23 mouse cellular contexts compared by ENCODE assay signal in the genomic region with DNA sequence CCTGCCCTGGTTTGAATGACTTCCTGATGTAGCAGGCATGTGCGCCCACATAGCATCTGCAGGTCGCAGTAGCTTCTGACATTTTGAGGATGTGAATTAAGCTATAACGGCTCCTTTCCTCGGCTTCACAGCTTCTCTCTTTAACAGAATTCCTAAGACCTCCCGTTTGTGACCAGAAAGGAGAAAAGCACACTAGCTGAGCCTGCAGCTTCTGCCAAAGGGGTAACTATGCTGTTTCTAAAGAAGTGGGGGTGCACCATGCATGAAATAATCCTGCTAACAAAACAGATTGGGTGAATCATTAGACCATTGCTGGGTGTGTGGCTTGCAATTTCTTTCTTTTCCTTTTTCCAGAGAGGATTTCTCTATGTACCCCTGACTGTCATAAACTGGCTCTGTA. TPM values are rescaled to one million over a fixed set of nuclear protein-coding genes. Genes with fewer than 3 reads are reported as not detected.
DNase-seq lines count a peak whose midpoint lies in the region; ATAC-seq and TF ChIP-seq lines count a peak whose summit lies in the region.
"Had no signal": no experiment of that assay in that cellular context is flagged by ENCODE, and none has a peak within 500 bp of the region (broad histone marks: within the 10 kb centered on the region; RNA-seq: fewer than 3 reads in every experiment).

No protein-coding gene starts in this region.

- TF ChIP-seq CTCF in midbrain, postnatal 0 days (IDR thresholded peaks at IDR 0.05) = no peak

- WGBS in midbrain, postnatal 0 days = 57% methylated on average over 5 of the region's 5 CpGs
- 82% methylated on average over 5 of the region's 5 CpGs for WGBS in midbrain, embryonic 10.5 days

- H3K9ac ChIP-seq in midbrain, postnatal 0 days (replicated peaks; ENCODE audit: low read length, poor library complexity, severe bottlenecking) = no peak overlapping the region
- H3K9ac ChIP-seq: embryonic facial prominence, embryonic 12.5 days; intestine, embryonic 15.5 days had no signal

- no peak overlapping the region for H3K27ac ChIP-seq in midbrain, postnatal 0 days (ENCODE audit: low read depth, low read length)
- no peak overlapping the region for H3K27ac ChIP-seq in midbrain, embryonic 10.5 days (replicated peaks)
- H3K27ac ChIP-seq: embryonic facial prominence, embryonic 12.5 days; heart, embryonic 10.5 days; intestine, embryonic 15.5 days had no signal

- no peak overlapping the region for H3K4me2 ChIP-seq in midbrain, postnatal 0 days (ENCODE audit: low read depth, low read length, poor library complexity, severe bottlenecking)
- H3K4me2 ChIP-seq: embryonic facial prominence, embryonic 12.5 days; intestine, embryonic 15.5 days had no signal

- H3K4me3 ChIP-seq in midbrain, postnatal 0 days (ENCODE audit: low read depth, low read length) = no peak overlapping the region
- no peak overlapping the region for H3K4me3 ChIP-seq in midbrain, embryonic 10.5 days
- H3K4me3 ChIP-seq: embryonic facial prominence, embryonic 12.5 days; heart, embryonic 10.5 days; intestine, embryonic 15.5 days had no signal

- no peaks in the 10 kb centered on the region for H3K36me3 ChIP-seq in midbrain, postnatal 0 days (ENCODE audit: insufficient read depth, low read length)
- no peaks in the 10 kb centered on the region for H3K36me3 ChIP-seq in midbrain, embryonic 10.5 days
- H3K36me3 ChIP-seq: embryonic facial prominence, embryonic 12.5 days; heart, embryonic 10.5 days; intestine, embryonic 15.5 days had no signal

- no peaks in the 10 kb centered on the region for H3K27me3 ChIP-seq in midbrain, postnatal 0 days (ENCODE audit: insufficient read depth, low read length)
- no peaks in the 10 kb centered on the region for H3K27me3 ChIP-seq in midbrain, embryonic 10.5 days (ENCODE audit: low read depth, poor library complexity, severe bottlenecking)
- H3K27me3 ChIP-seq: CH12.LX; embryonic facial prominence, embryonic 12.5 days; intestine, embryonic 15.5 days had no signal

- no peaks in the 10 kb centered on the region for H3K9me3 ChIP-seq in midbrain, postnatal 0 days (ENCODE audit: low read length)
- H3K9me3 ChIP-seq in midbrain, embryonic 10.5 days (replicated peaks) = no peaks in the 10 kb centered on the region
- H3K9me3 ChIP-seq: embryonic facial prominence, embryonic 12.5 days; heart, embryonic 10.5 days; intestine, embryonic 15.5 days had no signal

- ATAC-seq in frontal cortex, adult (ENCODE audit: low TSS enrichment) = peak; percentile 55
- no peak for ATAC-seq in midbrain, postnatal 0 days (ENCODE audit: low FRiP score)
- ATAC-seq: forebrain, embryonic 16.5 days; intestine, embryonic 15.5 days had no signal

- intact Hi-C loops in left cerebral cortex, postnatal 10 days (cut with DNase I) = no loop called here

- no peaks in the 10 kb centered on the region for H3K4me1 ChIP-seq in midbrain, postnatal 0 days (ENCODE audit: insufficient read depth, low read length)
- H3K4me1 ChIP-seq in midbrain, embryonic 10.5 days = no peaks in the 10 kb centered on the region
- H3K4me1 ChIP-seq: embryonic facial prominence, embryonic 12.5 days; heart, embryonic 10.5 days; intestine, embryonic 15.5 days had no signal

- DNase-seq in frontal cortex, postnatal 10 days (ENCODE audit: low spot score in 2 of 2) = no peak
- peak; percentile 25 for DNase-seq in midbrain, postnatal 0 days (ENCODE audit: low spot score)
- no peak for DNase-seq in midbrain, embryonic 10.5 days (ENCODE audit: low spot score)
- DNase-seq in layer of hippocampus, adult 11-12 months (ENCODE audit: low spot score) = peak; percentile 25
- peak; percentile 23 for DNase-seq in layer of hippocampus, adult 9-11 months
- no peak for DNase-seq in left cerebral cortex, postnatal 10 days (ENCODE audit: extremely low spot score in 1 of 2, low spot score in 2 of 2)
- DNase-seq in thymus, postnatal 36 days = no peak
- DNase-seq: adrenal gland, adult 8-10 months; adrenal gland, postnatal 36 days; cerebellum, adult 11 months; cerebellum, adult 8-10 months; embryo, embryonic 11 days; gastrocnemius, postnatal 36 days; heart, adult 11 months; heart, postnatal 10 days; heart, postnatal 4 days had no signal

RNA-seq across cellular contexts. Expression of gene Tfam, which starts 37.1 kb away (rescaled TPM):
- 14.1 and 16.7 TPM in 2 replicates for total RNA-seq in midbrain, postnatal 0 days (2014; rRNA removed)
- polyA plus RNA-seq in midbrain, postnatal 0 days (2015; fragmentation: Nextera tagmentation; extraction: Ambion mirVana) = 37.9 and 43.5 TPM in 2 replicates
- polyA plus RNA-seq in midbrain, embryonic 10.5 days (2016; fragmentation: Nextera tagmentation; extraction: Ambion mirVana) = 74.9 and 85.2 TPM in 2 replicates
- total RNA-seq in left cerebral cortex, postnatal 10 days (2021) = 10 to 100 TPM; 35.0 to 35.2 TPM

RNA-seq across cellular contexts. Expression of gene Bicc1, which starts 41.5 kb away (rescaled TPM):
- 4.9 and 6.1 TPM in 2 replicates for total RNA-seq in midbrain, postnatal 0 days (2014; rRNA removed)
- polyA plus RNA-seq in midbrain, postnatal 0 days (2015; fragmentation: Nextera tagmentation; extraction: Ambion mirVana) = 5.6 and 6.5 TPM in 2 replicates
- 4.1 and 5.9 TPM in 2 replicates for polyA plus RNA-seq in midbrain, embryonic 10.5 days (2016; fragmentation: Nextera tagmentation; extraction: Ambion mirVana)
- 1 to 10 TPM; 5.8 to 6.6 TPM for total RNA-seq in left cerebral cortex, postnatal 10 days (2021)
- total RNA-seq: CH12.LX; common myeloid progenitor, adult 5-6 weeks had no signal

Comparison
In these comparisons a context has a peak if more than half of its experiments do, and no peak if none do; other contexts are left out.
1. DNase-seq: peak in midbrain, postnatal 0 days (single experiment), layer of hippocampus, adult 11-12 months (single experiment) and layer of hippocampus, adult 9-11 months (single experiment); none in frontal cortex, postnatal 10 days (0 of 2), midbrain, embryonic 10.5 days (single experiment), left cerebral cortex, postnatal 10 days (0 of 2) and thymus, postnatal 36 days (0 of 2).